Mouse (Mus musculus) thymus, adult 2 months (tissue): ENCODE data around the gene Hnrnpdl.

Source experiments
- CTCF ChIP-seq: fragments of 200-500 bp; IDR thresholded peaks from 2 replicates; pipeline ENCODE4 v1.5.1; 2012; ENCODE audit warnings: mild to moderate bottlenecking, control low read depth, low read length, moderate library complexity, borderline replicate concordance; ENCODE audit not compliant: control insufficient read depth, poor library complexity, insufficient read depth; ENCODE audit errors: extremely low read depth
- POLR2A ChIP-seq: fragments of 200-500 bp; IDR thresholded peaks from 2 replicates; pipeline ENCODE4 v1.6.1; 2012; ENCODE audit warnings: mild to moderate bottlenecking, low read length, control low read depth, moderate library complexity; ENCODE audit not compliant: control insufficient read depth, poor library complexity, insufficient read depth; ENCODE audit errors: extremely low read depth

GRCm38 (mm10) chr5:100044030-100044429 lies 4.6 kb upstream of the Hnrnpdl start:
- TF ChIP-seq CTCF, result no peak
- no peak for TF ChIP-seq POLR2A
